Mouse (Mus musculus) liver, adult (tissue): ENCODE data around the gene Cd70.

Experiments used
- GATA4 ChIP-seq: IDR thresholded peaks from 2 replicates; pipeline ENCODE4 v1.6.1; 2014; ENCODE audit warnings: mild to moderate bottlenecking, low read length; ENCODE audit not compliant: insufficient replicate concordance

Gene Cd70

GRCm38 (mm10) chr17:57153006-57153405 is 3.4 kb upstream of the Cd70 start:
- TF ChIP-seq GATA4: no peak

- TF ChIP-seq GATA4: no peak
Measured at GRCm38 (mm10) chr17:57148343-57148742, 1.2 kb downstream of the Cd70 start.

- TF ChIP-seq GATA4: no peak
Measured at GRCm38 (mm10) chr17:57145115-57145514, 4.5 kb downstream of the Cd70 start.

GRCm38 (mm10) chr17:57143704-57144103 is 5.9 kb downstream of the Cd70 start:
- no peak for TF ChIP-seq GATA4

- TF ChIP-seq GATA4: no peak
Measured at GRCm38 (mm10) chr17:57139708-57140107, 9.9 kb downstream of the Cd70 start.

- TF ChIP-seq GATA4: no peak
Measured at GRCm38 (mm10) chr17:57138676-57139075, 10.9 kb downstream of the Cd70 start.

- no peak for TF ChIP-seq GATA4
Measured at GRCm38 (mm10) chr17:57135635-57136034, 13.9 kb downstream of the Cd70 start.

- TF ChIP-seq GATA4: no peak
Measured at GRCm38 (mm10) chr17:57134693-57135092, 14.9 kb downstream of the Cd70 start.

- no peak for TF ChIP-seq GATA4
Measured at GRCm38 (mm10) chr17:57131793-57132192, 17.8 kb downstream of the Cd70 start.

- no peak for TF ChIP-seq GATA4
Measured at GRCm38 (mm10) chr17:57125853-57126622, 23.5 kb downstream of the Cd70 start.

- TF ChIP-seq GATA4: no peak
Measured at GRCm38 (mm10) chr17:57124792-57125191, 24.8 kb downstream of the Cd70 start.

GRCm38 (mm10) chr17:57123192-57124118 is 26.1 kb downstream of the Cd70 start:
- TF ChIP-seq GATA4: no peak

- TF ChIP-seq GATA4: no peak
Measured at GRCm38 (mm10) chr17:57121856-57122255, 27.7 kb downstream of the Cd70 start.

GRCm38 (mm10) chr17:57118524-57119349 is 30.8 kb downstream of the Cd70 start:
- TF ChIP-seq GATA4: no peak

- no peak for TF ChIP-seq GATA4
Measured at GRCm38 (mm10) chr17:57116801-57117200, 32.8 kb downstream of the Cd70 start.

GRCm38 (mm10) chr17:57112768-57113474 is 36.7 kb downstream of the Cd70 start:
- TF ChIP-seq GATA4: no peak
